Mouse (Mus musculus): ENCODE data around the gene Sctr. TPM values are rescaled to one million over a fixed set of nuclear protein-coding genes. Genes with fewer than 3 reads are reported as not detected.
A peak's percentile ranks its signal among the peaks of the same experiment; 100 is the strongest.

Sctr gene
- polyA plus RNA-seq, 1 experiment: not detected

DNA sequence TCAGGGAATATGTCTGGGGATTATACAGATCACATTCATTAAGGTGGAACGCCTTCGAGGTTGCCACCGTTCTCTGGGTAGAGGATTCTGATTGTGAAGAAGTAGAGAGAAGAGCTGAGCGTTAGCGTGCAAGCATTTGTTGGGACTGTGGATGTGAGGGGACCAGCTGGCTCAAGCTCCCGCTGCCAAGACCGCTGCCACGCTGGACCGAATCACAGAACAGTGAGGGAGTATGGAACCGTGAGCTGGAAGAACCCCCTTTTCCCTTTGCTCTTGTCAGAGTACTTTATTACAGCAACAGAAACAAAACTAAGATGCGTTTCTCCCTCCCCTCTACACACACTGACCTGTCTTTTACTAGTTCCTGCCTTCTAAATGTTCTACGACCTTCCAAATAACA is 5.9 kb downstream of the Sctr start:
- H3K4me3 ChIP-seq (ENCODE audit: low read depth, low read length): no peak overlapping the region
- H3K27ac ChIP-seq (ENCODE audit: insufficient read depth, low read length): no peak overlapping the region
- no peaks in the 10 kb centered on the region for H3K9me3 ChIP-seq (replicated peaks; ENCODE audit: control insufficient read depth, insufficient read depth, low read length, poor library complexity, severe bottlenecking)
- no peaks in the 10 kb centered on the region; the same call in 1 of the 2 replicates for H3K27me3 ChIP-seq (ENCODE audit: control insufficient read depth, insufficient read depth, low read length, poor library complexity, severe bottlenecking)
- H3K4me1 ChIP-seq (ENCODE audit: control insufficient read depth, insufficient read depth, low read length): no peaks in the 10 kb centered on the region
- no peaks in the 10 kb centered on the region for H3K36me3 ChIP-seq (ENCODE audit: control insufficient read depth, insufficient read depth, low read length, poor library complexity, severe bottlenecking)
- H3K9ac ChIP-seq (ENCODE audit: low read depth, poor library complexity, severe bottlenecking): no peak overlapping the region
- TF ChIP-seq POLR2A (IDR thresholded peaks at IDR 0.05; ENCODE audit: insufficient read depth, low read length) (no peak), EP300 (IDR thresholded peaks at IDR 0.05; ENCODE audit: insufficient read depth, low read depth, low read length) (no peak), CTCF (IDR thresholded peaks at IDR 0.05; ENCODE audit: low read depth, low read length) (no peak)

DNA sequence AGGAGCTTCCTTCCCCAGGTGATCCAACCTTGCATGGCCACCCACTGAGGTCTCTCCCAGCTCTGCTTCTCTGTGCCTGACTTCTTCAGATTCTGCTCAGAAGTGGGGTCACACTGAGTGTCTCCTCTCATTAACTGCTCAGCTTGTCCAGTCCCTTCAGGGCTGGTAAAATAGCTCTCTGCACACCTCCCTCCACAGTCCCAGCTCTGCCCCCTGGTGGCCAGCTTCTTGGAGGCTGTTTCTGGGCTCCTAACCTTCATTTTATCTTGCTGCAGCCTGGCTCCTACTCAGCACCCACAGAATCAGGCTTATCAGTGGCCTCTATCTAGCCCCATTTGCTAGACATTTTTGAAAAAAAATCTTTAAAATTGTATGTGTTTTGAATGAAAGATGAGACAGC is 6.4 kb downstream of the Sctr start:
- no peaks in the 10 kb centered on the region for H3K36me3 ChIP-seq (ENCODE audit: control insufficient read depth, insufficient read depth, low read length, poor library complexity, severe bottlenecking)
- no peak overlapping the region for H3K27ac ChIP-seq (ENCODE audit: insufficient read depth, low read length)
- H3K9me3 ChIP-seq (replicated peaks; ENCODE audit: control insufficient read depth, insufficient read depth, low read length, poor library complexity, severe bottlenecking): no peaks in the 10 kb centered on the region
- H3K4me1 ChIP-seq (ENCODE audit: control insufficient read depth, insufficient read depth, low read length): no peaks in the 10 kb centered on the region
- TF ChIP-seq POLR2A (IDR thresholded peaks at IDR 0.05; ENCODE audit: insufficient read depth, low read length) (no peak), EP300 (IDR thresholded peaks at IDR 0.05; ENCODE audit: insufficient read depth, low read depth, low read length) (no peak), CTCF (IDR thresholded peaks at IDR 0.05; ENCODE audit: low read depth, low read length) (peak; percentile 85)
- H3K9ac ChIP-seq (ENCODE audit: low read depth, poor library complexity, severe bottlenecking): no peak overlapping the region
- H3K4me3 ChIP-seq (ENCODE audit: low read depth, low read length): no peak overlapping the region
- H3K27me3 ChIP-seq (ENCODE audit: control insufficient read depth, insufficient read depth, low read length, poor library complexity, severe bottlenecking): no peaks in the 10 kb centered on the region; the same call in 1 of the 2 replicates

DNA sequence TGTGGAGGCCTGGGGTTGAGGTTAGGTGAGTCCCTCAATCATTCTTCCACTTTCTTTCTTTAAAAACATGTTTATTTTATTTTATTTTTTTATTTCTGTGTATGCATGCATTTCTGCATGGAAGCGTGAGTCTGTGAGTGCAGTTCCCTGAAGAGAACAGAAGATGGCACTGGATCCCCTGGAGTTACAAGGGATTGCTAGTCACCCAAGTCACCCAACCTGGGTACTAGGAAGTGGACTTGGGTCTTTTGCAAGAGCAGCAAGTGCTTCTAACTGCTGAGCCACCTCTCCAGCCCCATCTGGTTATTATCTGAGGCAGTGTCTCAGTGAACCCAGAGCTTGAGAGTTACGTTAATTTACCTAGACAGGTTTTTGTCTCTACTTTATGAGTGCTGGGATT is 9.5 kb downstream of the Sctr start:
- TF ChIP-seq CTCF (IDR thresholded peaks at IDR 0.05; ENCODE audit: low read depth, low read length) (peak; percentile 28), POLR2A (IDR thresholded peaks at IDR 0.05; ENCODE audit: insufficient read depth, low read length) (no peak), EP300 (IDR thresholded peaks at IDR 0.05; ENCODE audit: insufficient read depth, low read depth, low read length) (no peak)
- Histone ChIP-seq H3K27me3 (ENCODE audit: control insufficient read depth, insufficient read depth, low read length, poor library complexity, severe bottlenecking) (no peaks in the 10 kb centered on the region), H3K36me3 (ENCODE audit: control insufficient read depth, insufficient read depth, low read length, poor library complexity, severe bottlenecking) (no peaks in the 10 kb centered on the region), H3K27ac (ENCODE audit: insufficient read depth, low read length) (no peak overlapping the region), H3K4me3 (ENCODE audit: low read depth, low read length) (no peak overlapping the region), H3K9me3 (replicated peaks; ENCODE audit: control insufficient read depth, insufficient read depth, low read length, poor library complexity, severe bottlenecking) (no peaks in the 10 kb centered on the region), H3K4me1 (ENCODE audit: control insufficient read depth, insufficient read depth, low read length) (no peaks in the 10 kb centered on the region), H3K9ac (ENCODE audit: low read depth, poor library complexity, severe bottlenecking) (no peak overlapping the region)

DNA sequence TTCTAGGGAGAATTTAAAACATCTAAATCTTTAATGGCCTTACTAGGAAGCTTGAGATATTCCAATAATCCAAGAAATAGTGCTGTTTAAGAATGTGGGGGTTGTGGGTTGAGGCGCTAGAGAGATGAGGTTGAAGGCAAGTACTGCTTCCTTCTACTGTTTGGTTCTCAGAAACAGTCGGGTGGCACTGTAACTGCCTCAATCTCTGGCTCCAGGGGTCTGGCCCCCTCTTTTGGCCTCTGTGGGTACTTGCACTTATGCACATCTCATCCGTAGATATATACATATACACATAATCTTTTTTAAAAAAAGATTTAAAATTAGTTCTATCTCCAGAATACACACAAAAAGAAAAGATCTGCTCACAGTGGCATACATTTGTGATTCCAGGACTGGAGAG is 12.2 kb downstream of the Sctr start:
- no peak overlapping the region for H3K27ac ChIP-seq (ENCODE audit: insufficient read depth, low read length)
- no peak overlapping the region for H3K4me3 ChIP-seq (ENCODE audit: low read depth, low read length)
- no peaks in the 10 kb centered on the region for H3K36me3 ChIP-seq (ENCODE audit: control insufficient read depth, insufficient read depth, low read length, poor library complexity, severe bottlenecking)
- TF ChIP-seq CTCF (IDR thresholded peaks at IDR 0.05; ENCODE audit: low read depth, low read length) (peak; percentile 3), EP300 (IDR thresholded peaks at IDR 0.05; ENCODE audit: insufficient read depth, low read depth, low read length) (no peak)
- no peaks in the 10 kb centered on the region for H3K4me1 ChIP-seq (ENCODE audit: control insufficient read depth, insufficient read depth, low read length)
- H3K9me3 ChIP-seq (replicated peaks; ENCODE audit: control insufficient read depth, insufficient read depth, low read length, poor library complexity, severe bottlenecking): no peaks in the 10 kb centered on the region
- H3K27me3 ChIP-seq (ENCODE audit: control insufficient read depth, insufficient read depth, low read length, poor library complexity, severe bottlenecking): no peaks in the 10 kb centered on the region
- H3K9ac ChIP-seq (ENCODE audit: low read depth, poor library complexity, severe bottlenecking): no peak overlapping the region

DNA sequence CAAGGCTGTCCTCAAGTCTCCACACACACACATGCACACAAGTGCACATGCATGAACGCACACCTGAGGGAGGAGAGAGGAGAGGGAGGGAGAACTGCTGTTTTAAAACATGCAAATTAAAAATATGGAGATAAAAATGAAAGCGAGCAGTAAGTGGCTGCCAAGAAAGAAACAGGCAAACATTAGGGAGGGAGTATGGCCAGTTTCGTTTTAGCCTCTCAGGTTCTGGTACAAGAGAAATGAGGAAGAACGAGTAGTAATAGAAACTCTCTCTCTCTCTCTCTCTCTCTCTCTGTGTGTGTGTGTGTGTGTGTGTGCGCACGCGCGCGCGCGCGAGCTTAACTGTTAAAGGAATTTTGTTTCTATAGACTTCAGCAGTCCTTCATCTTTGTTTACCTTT is 12.7 kb downstream of the Sctr start:
- no peak overlapping the region for H3K27ac ChIP-seq (ENCODE audit: insufficient read depth, low read length)
- H3K9me3 ChIP-seq (replicated peaks; ENCODE audit: control insufficient read depth, insufficient read depth, low read length, poor library complexity, severe bottlenecking): no peaks in the 10 kb centered on the region
- no peak overlapping the region for H3K9ac ChIP-seq (ENCODE audit: low read depth, poor library complexity, severe bottlenecking)
- H3K36me3 ChIP-seq (ENCODE audit: control insufficient read depth, insufficient read depth, low read length, poor library complexity, severe bottlenecking): no peaks in the 10 kb centered on the region
- no peaks in the 10 kb centered on the region for H3K4me1 ChIP-seq (ENCODE audit: control insufficient read depth, insufficient read depth, low read length)
- H3K27me3 ChIP-seq (ENCODE audit: control insufficient read depth, insufficient read depth, low read length, poor library complexity, severe bottlenecking): no peaks in the 10 kb centered on the region
- TF ChIP-seq POLR2A (IDR thresholded peaks at IDR 0.05; ENCODE audit: insufficient read depth, low read length) (no peak), EP300 (IDR thresholded peaks at IDR 0.05; ENCODE audit: insufficient read depth, low read depth, low read length) (no peak)
- no peak overlapping the region for H3K4me3 ChIP-seq (ENCODE audit: low read depth, low read length)

DNA sequence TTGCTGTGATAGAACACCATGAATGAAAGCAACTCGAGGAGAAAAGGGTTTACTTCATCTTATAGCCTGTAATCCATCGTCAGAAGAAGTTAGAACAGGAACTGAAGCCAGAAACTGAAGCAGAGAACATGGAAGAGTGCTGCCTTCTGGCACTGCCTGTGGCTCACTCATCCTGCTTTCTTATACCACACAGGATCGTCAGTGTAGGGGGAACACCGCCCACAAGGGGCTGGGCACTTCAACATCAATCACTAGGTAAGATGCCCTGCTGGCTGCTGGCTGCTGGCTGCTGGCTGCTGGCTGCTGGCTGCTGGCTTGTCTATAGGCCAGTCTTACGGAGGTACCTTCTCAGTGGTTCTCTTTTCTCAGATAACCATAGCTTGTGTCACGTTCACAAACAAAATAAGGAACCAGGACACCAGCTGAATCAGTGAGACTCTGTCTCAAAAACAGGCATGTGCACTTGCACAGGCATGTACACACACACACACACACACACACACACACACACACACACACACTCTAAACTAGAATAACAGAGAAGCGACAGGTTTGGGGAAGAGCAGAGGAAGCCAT is 13.7 kb downstream of the Sctr start:
- Histone ChIP-seq H3K27me3 (ENCODE audit: control insufficient read depth, insufficient read depth, low read length, poor library complexity, severe bottlenecking) (no peaks in the 10 kb centered on the region), H3K9me3 (replicated peaks; ENCODE audit: control insufficient read depth, insufficient read depth, low read length, poor library complexity, severe bottlenecking) (no peaks in the 10 kb centered on the region), H3K27ac (ENCODE audit: insufficient read depth, low read length) (no peak overlapping the region), H3K4me3 (ENCODE audit: low read depth, low read length) (no peak overlapping the region), H3K9ac (ENCODE audit: low read depth, poor library complexity, severe bottlenecking) (no peak overlapping the region), H3K4me1 (ENCODE audit: control insufficient read depth, insufficient read depth, low read length) (no peaks in the 10 kb centered on the region), H3K36me3 (ENCODE audit: control insufficient read depth, insufficient read depth, low read length, poor library complexity, severe bottlenecking) (no peaks in the 10 kb centered on the region)
- TF ChIP-seq CTCF (IDR thresholded peaks at IDR 0.05; ENCODE audit: low read depth, low read length): no peak
- TF ChIP-seq EP300 (IDR thresholded peaks at IDR 0.05; ENCODE audit: insufficient read depth, low read depth, low read length): no peak
- no peak for TF ChIP-seq POLR2A (IDR thresholded peaks at IDR 0.05; ENCODE audit: insufficient read depth, low read length)

All from ES-Bruce4 (cell line).